Mouse (Mus musculus): ENCODE results near the gene Akap2. TPM values are rescaled to one million over a fixed set of nuclear protein-coding genes. Genes with fewer than 3 reads are reported as not detected.

Akap2 gene
- total and polyA plus RNA-seq, 3 experiments = 1.7 to 7.2 TPM; not detected in 1

GRCm38 (mm10) chr4:57801986-57802385, 84.5 kb downstream of the Akap2 start:
- Histone ChIP-seq H3K9me3 (replicated peaks; ENCODE audit: insufficient read depth, low read length) (no peaks in the 10 kb centered on the region), H3K9ac (ENCODE audit: control insufficient read depth, low read depth, low read length, poor library complexity, severe bottlenecking) (no peak overlapping the region), H3K27me3 (ENCODE audit: control insufficient read depth in 1 of 2, insufficient read depth in 2 of 2, low read length in 2 of 2) (no peaks in the 10 kb centered on the region), H3K79me2 (ENCODE audit: control insufficient read depth, insufficient read depth, low read length, poor library complexity) (no peaks in the 10 kb centered on the region), H3K27ac (ENCODE audit: control insufficient read depth, low read depth, low read length) (no peak overlapping the region), H3K36me3 (ENCODE audit: control insufficient read depth in 1 of 2, insufficient read depth in 2 of 2, low read length in 2 of 2) (peaks cover 0 to 10% of the 10 kb centered on the region in 2 experiments; a peak in 2 of 4 replicates), H3K4me3 (ENCODE audit: control insufficient read depth in 1 of 2, insufficient read depth in 1 of 2, low read depth in 2 of 2, low read length in 2 of 2) (no peak overlapping the region), H3K4me1 (ENCODE audit: control insufficient read depth in 1 of 2, insufficient read depth in 2 of 2, low read length in 2 of 2) (peaks cover 7 to 20% of the 10 kb centered on the region in 2 experiments)
- no peak for DNase-seq (ENCODE audit: low read depth, low spot score)
- no peak for TF ChIP-seq RCOR1 (IDR thresholded peaks at IDR 0.05; ENCODE audit: low read depth, low read length)
- no peak for TF ChIP-seq GATA1 (IDR thresholded peaks at IDR 0.05; ENCODE audit: low read depth, low read length)
- TF ChIP-seq MAZ (IDR thresholded peaks at IDR 0.05; ENCODE audit: low read depth, low read length) = no peak
- no peak for TF ChIP-seq TCF12 (IDR thresholded peaks at IDR 0.05; ENCODE audit: low read depth, low read length)
- TF ChIP-seq TBP (IDR thresholded peaks at IDR 0.05; ENCODE audit: low read depth, low read length) = no peak
- no peak for TF ChIP-seq MXI1 (IDR thresholded peaks at IDR 0.05; ENCODE audit: low read depth, low read length)
- no peak for TF ChIP-seq MAFK (IDR thresholded peaks at IDR 0.05; ENCODE audit: borderline replicate concordance, low read depth, low read length)
- TF ChIP-seq ELF1 (IDR thresholded peaks at IDR 0.05; ENCODE audit: low read depth, low read length) = no peak

GRCm38 (mm10) chr4:57802411-57802810, 85.0 kb downstream of the Akap2 start:
- no peaks in the 10 kb centered on the region for H3K79me2 ChIP-seq (ENCODE audit: control insufficient read depth, insufficient read depth, low read length, poor library complexity)
- H3K36me3 ChIP-seq (ENCODE audit: control insufficient read depth in 1 of 2, insufficient read depth in 2 of 2, low read length in 2 of 2) = peaks cover 0 to 6% of the 10 kb centered on the region in 2 experiments; a peak in 2 of 4 replicates
- TF ChIP-seq MXI1 (IDR thresholded peaks at IDR 0.05; ENCODE audit: low read depth, low read length) (no peak), USF2 (IDR thresholded peaks at IDR 0.05; ENCODE audit: borderline replicate concordance in 1 of 2, insufficient read depth in 1 of 2, low read depth in 1 of 2, low read length in 2 of 2) (no peak), MAFK (IDR thresholded peaks at IDR 0.05; ENCODE audit: borderline replicate concordance, low read depth, low read length) (no peak), NRF1 (IDR thresholded peaks at IDR 0.05; ENCODE audit: insufficient read depth, low read depth, low read length, poor library complexity, severe bottlenecking) (no peak), POLR2AphosphoS2 (IDR thresholded peaks at IDR 0.05; ENCODE audit: low read length) (no peak)
- no peaks in the 10 kb centered on the region for H3K27me3 ChIP-seq (ENCODE audit: control insufficient read depth in 1 of 2, insufficient read depth in 2 of 2, low read length in 2 of 2)
- peaks cover 7 to 16% of the 10 kb centered on the region in 2 experiments for H3K4me1 ChIP-seq (ENCODE audit: control insufficient read depth in 1 of 2, insufficient read depth in 2 of 2, low read length in 2 of 2)
- H3K9ac ChIP-seq (ENCODE audit: control insufficient read depth, low read depth, low read length, poor library complexity, severe bottlenecking) = no peak overlapping the region
- H3K9me3 ChIP-seq (replicated peaks; ENCODE audit: insufficient read depth, low read length) = no peaks in the 10 kb centered on the region
- no peak overlapping the region for H3K4me3 ChIP-seq (ENCODE audit: control insufficient read depth in 1 of 2, insufficient read depth in 1 of 2, low read depth in 2 of 2, low read length in 2 of 2)
- no peak for DNase-seq (ENCODE audit: low read depth, low spot score)
- no peak overlapping the region for H3K27ac ChIP-seq (ENCODE audit: control insufficient read depth, low read depth, low read length)

DNA sequence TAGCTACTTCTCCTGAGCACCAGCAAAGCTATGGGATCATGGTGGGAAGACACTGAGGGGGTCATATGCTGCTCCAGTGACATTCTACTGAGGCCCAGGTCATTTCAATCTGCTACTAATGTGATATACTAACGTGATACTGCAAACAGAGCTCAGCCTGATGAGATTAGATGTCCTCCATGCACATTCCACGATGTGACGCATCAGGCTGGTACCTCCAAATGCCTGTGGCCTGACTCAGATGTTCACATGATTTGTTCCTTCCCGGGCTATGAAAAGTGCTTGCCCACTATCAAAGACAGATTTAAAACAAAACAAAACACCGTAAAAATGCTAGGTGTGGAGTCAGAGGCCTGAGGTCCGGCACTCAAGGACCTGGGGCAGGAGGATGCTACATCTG, 87.4 kb downstream of the Akap2 start:
- no peak for DNase-seq (ENCODE audit: low read depth, low spot score)

More for the DNA sequence above, 87.4 kb downstream of the Akap2 start:
- Histone ChIP-seq H3K36me3 (ENCODE audit: control insufficient read depth in 1 of 2, insufficient read depth in 2 of 2, low read length in 2 of 2) (peaks cover 0 to 5% of the 10 kb centered on the region in 2 experiments; a peak in 2 of 4 replicates), H3K79me2 (ENCODE audit: control insufficient read depth, insufficient read depth, low read length, poor library complexity) (no peaks in the 10 kb centered on the region), H3K4me1 (ENCODE audit: control insufficient read depth in 1 of 2, insufficient read depth in 2 of 2, low read length in 2 of 2) (peaks cover 2 to 4% of the 10 kb centered on the region in 2 experiments), H3K27ac (ENCODE audit: control insufficient read depth, low read depth, low read length) (no peak overlapping the region), H3K4me3 (ENCODE audit: control insufficient read depth in 1 of 2, insufficient read depth in 1 of 2, low read depth in 2 of 2, low read length in 2 of 2) (no peak overlapping the region), H3K9me3 (replicated peaks; ENCODE audit: insufficient read depth, low read length) (no peaks in the 10 kb centered on the region), H3K9ac (ENCODE audit: control insufficient read depth, low read depth, low read length, poor library complexity, severe bottlenecking) (no peak overlapping the region), H3K27me3 (ENCODE audit: control insufficient read depth in 1 of 2, insufficient read depth in 2 of 2, low read length in 2 of 2) (no peaks in the 10 kb centered on the region)
- TF ChIP-seq POLR2AphosphoS2 (IDR thresholded peaks at IDR 0.05; ENCODE audit: low read length) (no peak), MAX (IDR thresholded peaks at IDR 0.05; ENCODE audit: low read length) (no peak), HCFC1 (IDR thresholded peaks at IDR 0.05; ENCODE audit: low read depth, low read length) (no peak), MXI1 (IDR thresholded peaks at IDR 0.05; ENCODE audit: low read depth, low read length) (no peak), GABPA (IDR thresholded peaks at IDR 0.05; ENCODE audit: low read depth, low read length) (no peak), MAZ (IDR thresholded peaks at IDR 0.05; ENCODE audit: low read depth, low read length) (no peak), ZKSCAN1 (IDR thresholded peaks at IDR 0.05; ENCODE audit: low read depth, low read length) (no peak), POLR2AphosphoS5 (IDR thresholded peaks at IDR 0.05; ENCODE audit: borderline replicate concordance, low read depth, low read length) (no peak), ZMIZ1 (IDR thresholded peaks at IDR 0.05; ENCODE audit: low read depth, low read length) (no peak), MYC (IDR thresholded peaks at IDR 0.05; ENCODE audit: low read depth, low read length) (no peak), MEF2A (IDR thresholded peaks at IDR 0.05; ENCODE audit: extremely low read depth, insufficient replicate concordance, low read depth, low read length, poor library complexity, severe bottlenecking) (no peak), CHD2 (IDR thresholded peaks at IDR 0.05; ENCODE audit: low read length) (no peak), SMC3 (IDR thresholded peaks at IDR 0.05; ENCODE audit: low read depth, low read length) (no peak), CHD1 (IDR thresholded peaks at IDR 0.05; ENCODE audit: low read depth, low read length) (no peak), KAT2A (conservative IDR thresholded peaks at IDR 0.05; ENCODE audit: low read depth, low read length) (no peak), NELFE (IDR thresholded peaks at IDR 0.05; ENCODE audit: low read depth, low read length) (no peak), CTCF (IDR thresholded peaks at IDR 0.05 in 2 of 3, conservative IDR thresholded peaks at IDR 0.05 in 1 of 3; ENCODE audit: control insufficient read depth in 1 of 3, insufficient read depth in 1 of 3, low read depth in 2 of 3, low read length in 3 of 3, poor library complexity in 1 of 3, severe bottlenecking in 1 of 3) (no peak), ELF1 (IDR thresholded peaks at IDR 0.05; ENCODE audit: low read depth, low read length) (no peak), GATA1 (IDR thresholded peaks at IDR 0.05; ENCODE audit: low read depth, low read length) (no peak)
